Mouse (Mus musculus) urinary bladder, postnatal 25 days (tissue): ENCODE results near the gene Trappc5.

ENCODE experiments used
- DNase-seq: peaks from one replicate; pipeline ENCODE4 v3.0.0; 2022; ENCODE audit warnings: low spot score

The Trappc5 gene

GRCm38 (mm10) chr8:3676131-3676992 is at the start of gene Trappc5:
Trappc5 (plus strand) TSS chr8:3676299.
- DNase-seq, result peak; percentile 92

GRCm38 (mm10) chr8:3626971-3627370 is 49.1 kb upstream of the Trappc5 start:
- no peak for DNase-seq

GRCm38 (mm10) chr8:3628014-3628413 is 48.1 kb upstream of the Trappc5 start:
- DNase-seq, result no peak

- peak; percentile 76 for DNase-seq
Observed at GRCm38 (mm10) chr8:3630647-3631477, 45.2 kb upstream of the Trappc5 start, which contains the start of gene Stxbp2. Stxbp2 (plus strand) TSS chr8:3630955.

- DNase-seq, result no peak
Observed at GRCm38 (mm10) chr8:3631478-3631875, 44.6 kb upstream of the Trappc5 start.

- peak; percentile 44 for DNase-seq
Observed at GRCm38 (mm10) chr8:3645804-3646203, 30.3 kb upstream of the Trappc5 start.

- no peak for DNase-seq
Observed at GRCm38 (mm10) chr8:3646824-3647531, 29.1 kb upstream of the Trappc5 start.

- no peak for DNase-seq
Observed at GRCm38 (mm10) chr8:3647561-3647960, 28.5 kb upstream of the Trappc5 start.

- DNase-seq, result no peak
Observed at GRCm38 (mm10) chr8:3648268-3648667, 27.8 kb upstream of the Trappc5 start.

GRCm38 (mm10) chr8:3648990-3649389 is 27.1 kb upstream of the Trappc5 start:
- no peak for DNase-seq

GRCm38 (mm10) chr8:3652845-3653244 is 23.3 kb upstream of the Trappc5 start:
- DNase-seq, result no peak

GRCm38 (mm10) chr8:3654726-3655508 is 21.2 kb upstream of the Trappc5 start:
- no peak for DNase-seq

- no peak for DNase-seq
Observed at GRCm38 (mm10) chr8:3655526-3655925, 20.6 kb upstream of the Trappc5 start, which contains the start of gene Retn. Retn (plus strand) TSS chr8:3655770.

GRCm38 (mm10) chr8:3656725-3657381 is 19.2 kb upstream of the Trappc5 start:
- DNase-seq, result no peak

- DNase-seq, result no peak
Observed at GRCm38 (mm10) chr8:3660889-3661288, 15.2 kb upstream of the Trappc5 start.

GRCm38 (mm10) chr8:3664405-3664804 is 11.7 kb upstream of the Trappc5 start:
- no peak for DNase-seq

GRCm38 (mm10) chr8:3665507-3665906 is 10.6 kb upstream of the Trappc5 start, which contains the start of gene Mcemp1:
Mcemp1 (plus strand) TSS chr8:3665754.
- no peak for DNase-seq

GRCm38 (mm10) chr8:3670388-3670787 is 5.7 kb upstream of the Trappc5 start:
- no peak for DNase-seq

GRCm38 (mm10) chr8:3671980-3672491 is 4.1 kb upstream of the Trappc5 start, which contains the start of gene Fcor:
Fcor (minus strand) TSS chr8:3672362.
- DNase-seq, result peak; percentile 83

- DNase-seq, result no peak
Observed at GRCm38 (mm10) chr8:3674671-3675070, 1.4 kb upstream of the Trappc5 start.
